Mouse (Mus musculus): ENCODE results near the gene Cpt1a. TPM values are rescaled to one million over a fixed set of nuclear protein-coding genes. Genes with fewer than 3 reads are reported as not detected.

The Cpt1a gene
- polyA plus RNA-seq, 1 experiment, result 45.9 TPM

DNA sequence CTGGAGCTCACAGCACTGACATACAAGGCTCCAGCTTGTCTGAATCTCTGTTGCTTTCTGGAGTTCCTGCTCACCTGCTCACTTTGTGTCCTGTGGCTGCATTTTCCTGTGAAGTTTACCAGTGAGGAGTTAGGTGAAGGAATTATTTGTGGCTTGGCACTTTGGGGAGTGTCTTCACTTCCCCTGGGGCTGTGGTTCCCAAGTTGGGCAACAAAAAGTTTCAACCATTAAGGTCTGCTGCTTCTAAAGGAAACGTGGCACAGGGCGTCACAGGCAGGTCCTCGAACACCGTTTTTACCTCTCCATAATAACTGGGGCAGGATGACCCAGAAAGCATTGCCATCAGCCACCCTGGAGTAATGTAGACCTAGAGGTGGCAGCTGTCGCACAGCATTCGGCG, 79.4 kb downstream of the Cpt1a start:
- no peak overlapping the region for H3K4me3 ChIP-seq (ENCODE audit: extremely low read depth, insufficient read depth, insufficient read length)
- 54% methylated on average over 7 of the region's 7 CpGs for WGBS
- no peaks in the 10 kb centered on the region; the same call in 1 of the 2 replicates for H3K4me1 ChIP-seq (ENCODE audit: control insufficient read depth, insufficient read depth, insufficient read length)
- TF ChIP-seq POLR2A (IDR thresholded peaks at IDR 0.05; ENCODE audit: low read depth, low read length) (no peak), CTCF (IDR thresholded peaks at IDR 0.05; ENCODE audit: extremely low read depth, insufficient read depth, insufficient read length, insufficient replicate concordance) (no peak)
- H3K36me3 ChIP-seq (ENCODE audit: control insufficient read depth, insufficient read depth, low read length), result no peaks in the 10 kb centered on the region
- no peaks in the 10 kb centered on the region for H3K27me3 ChIP-seq (ENCODE audit: control insufficient read depth, insufficient read depth, low read length)
- no peak overlapping the region for H3K27ac ChIP-seq (ENCODE audit: insufficient read depth, low read length)
- no peak for DNase-seq (ENCODE audit: low read depth in 1 of 2, low spot score in 2 of 2)

GRCm38 (mm10) chr19:3401943-3402342, 79.8 kb downstream of the Cpt1a start:
- Histone ChIP-seq H3K4me3 (ENCODE audit: extremely low read depth, insufficient read depth, insufficient read length) (no peak overlapping the region), H3K4me1 (ENCODE audit: control insufficient read depth, insufficient read depth, insufficient read length) (no peaks in the 10 kb centered on the region; the same call in 1 of the 2 replicates), H3K27me3 (ENCODE audit: control insufficient read depth, insufficient read depth, low read length) (no peaks in the 10 kb centered on the region), H3K36me3 (ENCODE audit: control insufficient read depth, insufficient read depth, low read length) (no peaks in the 10 kb centered on the region), H3K27ac (ENCODE audit: insufficient read depth, low read length) (no peak overlapping the region)
- no peak for TF ChIP-seq CTCF (IDR thresholded peaks at IDR 0.05; ENCODE audit: extremely low read depth, insufficient read depth, insufficient read length, insufficient replicate concordance)
- no peak for TF ChIP-seq POLR2A (IDR thresholded peaks at IDR 0.05; ENCODE audit: low read depth, low read length)
- DNase-seq (ENCODE audit: low read depth in 1 of 2, low spot score in 2 of 2), result no peak
- WGBS, result 54% methylated on average over 7 of the region's 7 CpGs

GRCm38 (mm10) chr19:3402390-3402789, 80.3 kb downstream of the Cpt1a start:
- WGBS, result 84% methylated on average over 6 of the region's 6 CpGs
- Histone ChIP-seq H3K4me3 (ENCODE audit: extremely low read depth, insufficient read depth, insufficient read length) (no peak overlapping the region), H3K4me1 (ENCODE audit: control insufficient read depth, insufficient read depth, insufficient read length) (no peaks in the 10 kb centered on the region; the same call in 1 of the 2 replicates), H3K27ac (ENCODE audit: insufficient read depth, low read length) (no peak overlapping the region), H3K36me3 (ENCODE audit: control insufficient read depth, insufficient read depth, low read length) (no peaks in the 10 kb centered on the region), H3K27me3 (ENCODE audit: control insufficient read depth, insufficient read depth, low read length) (no peaks in the 10 kb centered on the region)
- DNase-seq (ENCODE audit: low read depth in 1 of 2, low spot score in 2 of 2), result no peak
- TF ChIP-seq CTCF (IDR thresholded peaks at IDR 0.05; ENCODE audit: extremely low read depth, insufficient read depth, insufficient read length, insufficient replicate concordance), result no peak
- no peak for TF ChIP-seq POLR2A (IDR thresholded peaks at IDR 0.05; ENCODE audit: low read depth, low read length)

DNA sequence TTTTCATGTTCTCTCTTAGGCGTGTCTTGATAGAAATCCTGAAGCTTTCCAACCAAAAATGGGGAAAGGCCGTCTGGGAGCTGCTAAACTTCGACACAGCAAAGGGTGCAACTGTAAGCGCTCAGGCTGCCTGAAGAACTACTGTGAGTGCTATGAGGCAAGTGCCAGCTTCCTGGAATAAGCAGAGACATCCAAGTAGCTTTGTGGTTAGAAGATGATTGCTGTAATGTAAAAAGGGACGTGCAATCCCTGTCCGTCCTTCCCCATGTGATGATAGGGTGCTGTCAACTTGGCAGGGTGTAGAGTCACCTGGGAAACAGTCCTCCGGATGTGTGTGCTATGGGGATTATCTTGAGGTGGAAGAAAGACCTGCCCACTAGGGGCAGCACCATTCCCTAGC, 81.9 kb downstream of the Cpt1a start:
- H3K27me3 ChIP-seq (ENCODE audit: control insufficient read depth, insufficient read depth, low read length), result no peaks in the 10 kb centered on the region
- H3K36me3 ChIP-seq (ENCODE audit: control insufficient read depth, insufficient read depth, low read length), result no peaks in the 10 kb centered on the region
- WGBS, result 79% methylated on average over 7 of the region's 7 CpGs
- no peak overlapping the region for H3K4me3 ChIP-seq (ENCODE audit: extremely low read depth, insufficient read depth, insufficient read length)
- no peak for TF ChIP-seq POLR2A (IDR thresholded peaks at IDR 0.05; ENCODE audit: low read depth, low read length)
- H3K27ac ChIP-seq (ENCODE audit: insufficient read depth, low read length), result no peak overlapping the region
- no peaks in the 10 kb centered on the region; the same call in 1 of the 2 replicates for H3K4me1 ChIP-seq (ENCODE audit: control insufficient read depth, insufficient read depth, insufficient read length)
- DNase-seq (ENCODE audit: low read depth in 1 of 2, low spot score in 2 of 2), result no peak

DNA sequence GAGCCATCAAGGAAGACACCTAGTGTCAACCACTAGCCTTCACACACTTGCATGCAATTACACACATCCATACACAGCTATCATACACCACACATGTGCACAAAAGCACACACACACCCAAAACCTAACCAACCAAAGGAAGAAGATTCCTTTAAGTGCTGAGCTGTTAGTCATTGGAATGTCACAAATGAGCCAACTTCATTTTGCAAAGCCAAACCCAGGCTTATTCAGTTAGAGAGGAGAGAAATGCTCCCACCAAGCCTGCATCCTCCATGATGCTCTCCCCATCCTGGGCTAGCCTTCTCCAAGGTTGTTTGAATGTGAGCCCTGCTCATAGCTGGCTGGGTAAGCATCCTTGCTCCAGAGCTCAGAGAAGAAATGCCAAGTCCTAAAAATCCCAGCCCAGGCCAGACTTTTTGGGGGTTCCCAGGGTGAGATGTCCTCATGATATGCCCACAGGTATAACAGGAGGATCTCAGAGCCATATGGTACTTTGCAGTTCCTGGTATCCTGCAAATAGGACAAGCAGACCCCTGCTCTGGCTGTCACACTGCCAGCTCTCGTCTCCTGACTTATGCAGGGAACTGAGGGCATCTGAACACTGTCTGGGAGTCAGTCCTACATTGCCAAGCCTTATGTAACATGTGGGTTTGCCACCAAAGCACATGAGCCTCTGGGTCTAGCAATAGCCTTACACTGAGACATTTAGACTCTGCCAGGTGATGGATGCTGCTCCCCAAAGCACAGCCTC, 83.6 kb downstream of the Cpt1a start:
- DNase-seq (ENCODE audit: low read depth in 1 of 2, low spot score in 2 of 2), result no peak
- H3K4me3 ChIP-seq (ENCODE audit: extremely low read depth, insufficient read depth, insufficient read length), result no peak overlapping the region
- TF ChIP-seq POLR2A (IDR thresholded peaks at IDR 0.05; ENCODE audit: low read depth, low read length), result no peak
- no peak for TF ChIP-seq CTCF (IDR thresholded peaks at IDR 0.05; ENCODE audit: extremely low read depth, insufficient read depth, insufficient read length, insufficient replicate concordance)
- H3K36me3 ChIP-seq (ENCODE audit: control insufficient read depth, insufficient read depth, low read length), result no peaks in the 10 kb centered on the region
- no peaks in the 10 kb centered on the region for H3K27me3 ChIP-seq (ENCODE audit: control insufficient read depth, insufficient read depth, low read length)
- H3K27ac ChIP-seq (ENCODE audit: insufficient read depth, low read length), result no peak overlapping the region
- H3K4me1 ChIP-seq (ENCODE audit: control insufficient read depth, insufficient read depth, insufficient read length), result no peaks in the 10 kb centered on the region; the same call in 1 of the 2 replicates
- 79% methylated on average over 1 of the region's 1 CpGs for WGBS

DNA sequence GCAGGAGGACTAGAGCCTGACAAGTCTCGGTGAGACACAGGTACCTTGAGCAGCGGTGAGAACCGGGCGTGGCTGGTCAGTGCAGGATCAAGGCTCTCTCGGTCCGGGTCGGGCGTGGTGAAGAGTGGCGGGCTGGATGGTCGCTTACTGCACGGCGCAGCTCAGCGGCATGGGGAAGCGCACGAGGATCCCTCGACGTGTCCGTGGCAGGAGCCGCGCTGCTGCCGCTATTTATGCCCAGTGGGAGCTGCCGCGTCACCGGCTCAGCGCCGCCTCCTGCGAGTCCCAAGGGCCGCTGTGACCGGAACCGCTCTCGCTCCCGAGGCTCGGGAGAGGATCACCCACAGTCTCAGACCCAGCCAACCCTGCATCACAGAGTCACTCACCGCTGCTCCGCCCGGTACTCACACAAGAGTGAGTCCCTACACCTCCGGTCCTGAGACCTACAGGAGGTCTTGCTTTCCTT, 92.2 kb downstream of the Cpt1a start, which contains the start of gene Gal:
TSS of gene Gal (minus strand) at position 277 of the 466 bp plus-strand sequence.
- Histone ChIP-seq H3K27ac (ENCODE audit: insufficient read depth, low read length) (no peak within 1 kb of the TSS), H3K36me3 (ENCODE audit: control insufficient read depth, insufficient read depth, low read length) (no peaks in the 10 kb centered on the region), H3K4me3 (ENCODE audit: extremely low read depth, insufficient read depth, insufficient read length) (peak within 1 kb of the TSS; percentile 2; the same call in 1 of the 2 replicates), H3K4me1 (ENCODE audit: control insufficient read depth, insufficient read depth, insufficient read length) (peaks cover 7% of the 10 kb centered on the region), H3K27me3 (ENCODE audit: control insufficient read depth, insufficient read depth, low read length) (peaks cover 9% of the 10 kb centered on the region; the same call in 1 of the 2 replicates)
- WGBS, result 5% methylated on average over 37 of the region's 37 CpGs
- DNase-seq (ENCODE audit: low read depth in 1 of 2, low spot score in 2 of 2), result no peak
- TF ChIP-seq CTCF (IDR thresholded peaks at IDR 0.05; ENCODE audit: extremely low read depth, insufficient read depth, insufficient read length, insufficient replicate concordance) (no peak), POLR2A (IDR thresholded peaks at IDR 0.05; ENCODE audit: low read depth, low read length) (no peak)

DNA sequence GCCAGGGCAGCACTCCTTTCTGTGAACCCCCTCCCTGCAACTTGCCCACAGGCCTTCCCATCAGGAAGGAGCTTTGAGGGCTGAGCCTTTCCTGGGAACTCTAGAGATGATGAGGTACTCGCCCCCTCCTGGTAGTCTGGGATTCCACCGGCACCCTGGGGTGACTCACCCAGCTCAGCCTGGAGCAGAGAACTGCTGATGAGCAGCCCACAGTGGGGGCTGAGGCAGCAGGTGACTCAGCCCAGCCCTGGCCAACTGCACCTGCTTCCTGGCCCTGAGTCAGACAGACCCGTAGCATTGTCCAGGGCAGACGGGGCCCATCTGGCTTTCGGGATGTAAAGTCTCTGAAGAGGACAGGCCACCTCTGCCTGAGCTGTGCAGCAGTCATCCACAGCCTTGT, 97.1 kb downstream of the Cpt1a start:
- Histone ChIP-seq H3K36me3 (ENCODE audit: control insufficient read depth, insufficient read depth, low read length) (no peaks in the 10 kb centered on the region), H3K27ac (ENCODE audit: insufficient read depth, low read length) (no peak overlapping the region), H3K27me3 (ENCODE audit: control insufficient read depth, insufficient read depth, low read length) (peaks cover 5% of the 10 kb centered on the region; the same call in 1 of the 2 replicates), H3K4me3 (ENCODE audit: extremely low read depth, insufficient read depth, insufficient read length) (no peak overlapping the region), H3K4me1 (ENCODE audit: control insufficient read depth, insufficient read depth, insufficient read length) (peaks cover 3% of the 10 kb centered on the region)
- TF ChIP-seq POLR2A (IDR thresholded peaks at IDR 0.05; ENCODE audit: low read depth, low read length), result no peak
- no peak for TF ChIP-seq CTCF (IDR thresholded peaks at IDR 0.05; ENCODE audit: extremely low read depth, insufficient read depth, insufficient read length, insufficient replicate concordance)
- no peak for DNase-seq (ENCODE audit: low read depth in 1 of 2, low spot score in 2 of 2)
- 64% methylated on average over 5 of the region's 5 CpGs for WGBS

All from spleen, adult 2 months (tissue).